Mouse (Mus musculus) bone marrow macrophage, adult 2 months (primary cell): ENCODE measurements around the gene Ankrd33b. TPM values are rescaled to one million over a fixed set of nuclear protein-coding genes. Genes with fewer than 3 reads are reported as not detected.

Experiments used
- H3K27ac ChIP-seq: 2 replicates; pipeline ENCODE4 v1.5.1; 2012; ENCODE audit warnings: low read depth, low read length; ENCODE audit not compliant: insufficient read depth
- H3K4me1 ChIP-seq: 2 replicates; pipeline ENCODE4 v1.6.1; 2012; ENCODE audit warnings: low read length; ENCODE audit not compliant: control insufficient read depth, insufficient read depth
- H3K4me3 ChIP-seq: 2 replicates; pipeline ENCODE4 v1.5.1; 2012; ENCODE audit warnings: mild to moderate bottlenecking, low read length, moderate library complexity; ENCODE audit not compliant: insufficient read depth
- CTCF ChIP-seq: IDR thresholded peaks from 2 replicates; pipeline ENCODE4 v1.5.1; 2012; ENCODE audit warnings: low read depth, mild to moderate bottlenecking, low read length, moderate library complexity
- POLR2A ChIP-seq: IDR thresholded peaks from 2 replicates; pipeline ENCODE4 v1.6.1; 2012; ENCODE audit warnings: mild to moderate bottlenecking, low read depth, low read length, borderline replicate concordance
- polyA plus RNA-seq: library from polyadenylated mRNA; stranded (reverse); fragments of >200 nt; gene quantifications from 2 replicates; pipeline ENCODE4 v1.2.4, GENCODE M21; 2012; ENCODE audit not compliant: missing spikeins, insufficient read depth, insufficient read length

Ankrd33b gene
- polyA plus RNA-seq, 1 experiment: 7.8 TPM

GRCm38 (mm10) chr15:31343602-31344001 is 23.9 kb downstream of the Ankrd33b start:
- peaks cover 81% of the 10 kb centered on the region for H3K4me1 ChIP-seq
- TF ChIP-seq POLR2A (no peak), CTCF (no peak)

DNA sequence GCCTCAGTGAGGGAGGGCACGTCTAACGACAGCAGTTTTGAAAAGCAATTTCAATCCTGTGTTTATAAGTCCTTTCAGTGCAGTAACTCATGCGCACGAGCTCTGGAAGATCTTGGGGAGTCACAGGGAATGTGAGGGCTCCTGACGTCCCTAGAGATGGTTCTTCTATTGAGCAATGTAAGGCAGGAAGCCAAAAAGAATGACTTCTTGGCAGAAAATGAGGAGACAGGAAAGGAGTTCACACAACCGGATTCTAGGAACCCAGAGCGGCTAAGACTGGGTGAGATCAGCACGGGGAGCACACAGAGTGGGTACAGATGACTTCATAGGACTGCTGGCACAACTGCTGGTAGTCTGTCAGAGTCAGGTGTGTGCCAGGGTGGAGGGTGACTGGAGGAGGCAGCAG is 25.0 kb downstream of the Ankrd33b start:
- peaks cover 80% of the 10 kb centered on the region for H3K4me1 ChIP-seq
- TF ChIP-seq CTCF (no peak), POLR2A (no peak)
- H3K4me3 ChIP-seq: peak overlapping the region; percentile 19
- H3K27ac ChIP-seq: peak overlapping the region; percentile 89

More at GRCm38 (mm10) chr15:31343602-31344001, 23.9 kb downstream of the Ankrd33b start:
- Histone ChIP-seq H3K27ac (peak overlapping the region; percentile 50), H3K4me3 (no peak overlapping the region)

- no peak for TF ChIP-seq CTCF
- TF ChIP-seq POLR2A: no peak
- H3K4me3 ChIP-seq: peak overlapping the region; percentile 19
Measured at GRCm38 (mm10) chr15:31342001-31342400, 25.5 kb downstream of the Ankrd33b start.

DNA sequence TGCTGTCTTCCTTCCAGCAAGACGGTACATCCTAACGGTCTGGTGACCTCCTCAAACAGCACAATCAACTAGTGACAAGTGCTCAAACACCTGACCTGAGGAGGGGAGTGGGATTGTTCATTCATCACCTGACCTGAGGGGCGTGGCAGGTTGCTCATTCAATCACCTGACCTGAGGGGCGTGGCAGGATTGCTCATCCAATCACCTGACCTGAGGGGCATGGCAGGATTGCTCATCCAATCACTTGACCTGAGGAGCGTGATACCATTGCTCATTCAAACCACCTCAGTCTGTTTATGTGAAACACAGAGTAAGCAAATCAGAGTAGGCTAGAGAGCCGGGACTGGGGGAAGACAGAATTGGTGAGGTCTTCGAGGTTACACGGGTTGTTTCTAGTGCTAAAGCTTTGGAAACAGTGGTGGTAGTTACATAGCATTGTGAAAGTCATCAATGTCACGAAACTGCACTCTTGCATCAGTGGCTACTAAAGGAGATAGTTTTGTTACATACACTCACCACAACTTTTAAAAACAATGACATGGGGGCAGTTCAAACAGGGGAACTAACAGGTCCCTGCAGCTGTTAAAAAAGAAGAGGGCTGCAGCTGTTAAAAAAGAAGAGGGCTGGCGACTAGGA is 28.8 kb downstream of the Ankrd33b start:
- Histone ChIP-seq H3K4me1 (peaks cover 85% of the 10 kb centered on the region), H3K4me3 (no peak overlapping the region), H3K27ac (peak overlapping the region; percentile 11)
- TF ChIP-seq POLR2A: no peak
- TF ChIP-seq CTCF: no peak

More at GRCm38 (mm10) chr15:31342001-31342400, 25.5 kb downstream of the Ankrd33b start:
- H3K27ac ChIP-seq: peak overlapping the region; percentile 89
- H3K4me1 ChIP-seq: peaks cover 83% of the 10 kb centered on the region

DNA sequence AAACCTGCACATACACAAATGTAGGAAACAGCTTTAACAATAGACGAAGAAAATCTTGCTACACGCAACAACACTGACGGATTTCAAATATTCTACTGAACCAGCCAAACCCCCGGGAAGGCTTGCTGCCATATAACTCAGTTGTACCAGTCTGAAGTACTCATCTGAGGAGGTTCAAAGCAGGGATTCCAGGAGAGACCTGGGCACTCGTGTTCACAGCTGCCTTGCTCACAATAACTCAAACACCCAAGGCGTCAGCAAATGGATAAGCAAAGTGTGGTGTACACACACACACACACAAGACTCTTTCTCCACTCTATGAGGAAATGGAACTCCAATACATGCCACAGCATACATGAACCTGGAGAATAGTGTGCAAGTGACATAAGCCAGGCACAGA is 29.5 kb downstream of the Ankrd33b start:
- Histone ChIP-seq H3K4me1 (peaks cover 86% of the 10 kb centered on the region), H3K4me3 (no peak overlapping the region)

DNA sequence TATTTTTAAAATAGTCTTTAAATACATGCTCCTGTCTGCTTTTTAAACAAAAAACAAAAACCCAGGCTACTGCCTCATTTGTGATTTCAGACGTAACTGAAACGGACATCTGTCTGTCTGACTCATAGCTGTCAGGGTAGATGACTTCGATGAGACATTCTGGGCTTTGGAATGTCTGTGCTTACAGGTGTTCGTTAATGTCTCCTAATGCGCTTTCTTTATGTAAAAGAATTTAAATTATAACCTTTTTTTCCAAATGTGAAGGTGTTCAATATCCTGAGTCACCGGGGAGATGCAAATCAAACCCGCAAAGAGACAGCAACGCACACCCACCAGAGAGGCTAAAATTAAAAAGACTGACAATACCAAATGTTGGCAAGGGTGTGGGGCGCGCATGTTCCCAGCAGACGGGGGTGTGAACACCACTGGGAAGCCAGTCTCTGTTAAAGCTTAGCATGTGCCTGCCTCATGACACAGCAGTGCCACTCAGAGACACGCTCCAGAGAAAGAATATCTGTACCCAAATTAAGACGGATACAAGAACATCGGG is 30.3 kb downstream of the Ankrd33b start:
- H3K4me3 ChIP-seq: no peak overlapping the region
- TF ChIP-seq POLR2A (no peak), CTCF (no peak)
- H3K27ac ChIP-seq: peak overlapping the region; percentile 76
- peaks cover 88% of the 10 kb centered on the region for H3K4me1 ChIP-seq

More for the DNA sequence above, 29.5 kb downstream of the Ankrd33b start:
- TF ChIP-seq CTCF: no peak
- TF ChIP-seq POLR2A: no peak
- H3K27ac ChIP-seq: peak overlapping the region; percentile 11; the same call in 1 of the 2 replicates

DNA sequence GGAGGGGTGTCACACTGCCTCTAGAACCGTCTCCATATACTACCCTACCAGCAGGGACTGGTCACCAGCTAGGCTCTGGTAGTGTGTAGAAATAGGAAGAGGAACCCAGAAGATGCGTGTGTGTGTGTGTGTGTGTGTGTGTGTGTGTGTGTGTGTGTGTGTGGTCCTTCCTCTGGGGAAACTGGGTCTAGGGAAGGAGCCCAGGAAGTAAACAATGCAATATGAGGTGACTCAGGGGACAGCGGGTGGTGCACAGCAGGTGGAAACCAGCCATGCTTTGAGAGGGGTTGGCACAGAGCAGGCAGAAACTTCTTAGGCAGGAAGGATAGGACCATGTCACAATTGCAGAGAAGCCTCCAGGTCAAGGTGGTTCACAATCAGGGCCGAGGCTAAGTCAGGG is 30.8 kb downstream of the Ankrd33b start:
- peak overlapping the region; percentile 76 for H3K27ac ChIP-seq
- H3K4me1 ChIP-seq: peaks cover 85% of the 10 kb centered on the region
- TF ChIP-seq POLR2A: no peak
- TF ChIP-seq CTCF: no peak
- H3K4me3 ChIP-seq: peak overlapping the region; percentile 16

DNA sequence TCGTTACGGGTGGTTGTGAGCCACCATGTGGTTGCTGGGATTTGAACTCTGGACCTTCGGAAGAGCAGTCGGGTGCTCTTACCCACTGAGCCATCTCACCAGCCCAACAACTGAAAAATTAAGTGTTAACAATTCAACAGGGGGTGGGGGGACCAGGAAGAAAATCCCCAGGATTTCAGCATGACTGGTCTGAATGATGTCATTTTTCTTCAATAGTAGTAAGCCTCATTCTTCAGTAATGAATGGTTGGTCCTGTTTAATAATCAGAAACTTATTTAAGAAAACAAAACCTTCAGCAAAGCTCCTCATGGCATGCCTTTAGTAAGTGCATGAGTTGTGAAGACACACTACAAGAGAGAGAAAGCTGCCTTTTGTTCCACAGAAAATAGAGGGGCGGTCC is 32.7 kb downstream of the Ankrd33b start:
- TF ChIP-seq CTCF (no peak), POLR2A (no peak)
- H3K4me1 ChIP-seq: peaks cover 85% of the 10 kb centered on the region
- H3K27ac ChIP-seq: no peak overlapping the region

GRCm38 (mm10) chr15:31332541-31333163 is 34.9 kb downstream of the Ankrd33b start:
- H3K27ac ChIP-seq: peak overlapping the region; percentile 97
- TF ChIP-seq CTCF (no peak; the same call in 1 of the 2 replicates), POLR2A (no peak)
- peaks cover 74% of the 10 kb centered on the region for H3K4me1 ChIP-seq
- H3K4me3 ChIP-seq: no peak overlapping the region

More for the DNA sequence above, 32.7 kb downstream of the Ankrd33b start:
- no peak overlapping the region for H3K4me3 ChIP-seq

DNA sequence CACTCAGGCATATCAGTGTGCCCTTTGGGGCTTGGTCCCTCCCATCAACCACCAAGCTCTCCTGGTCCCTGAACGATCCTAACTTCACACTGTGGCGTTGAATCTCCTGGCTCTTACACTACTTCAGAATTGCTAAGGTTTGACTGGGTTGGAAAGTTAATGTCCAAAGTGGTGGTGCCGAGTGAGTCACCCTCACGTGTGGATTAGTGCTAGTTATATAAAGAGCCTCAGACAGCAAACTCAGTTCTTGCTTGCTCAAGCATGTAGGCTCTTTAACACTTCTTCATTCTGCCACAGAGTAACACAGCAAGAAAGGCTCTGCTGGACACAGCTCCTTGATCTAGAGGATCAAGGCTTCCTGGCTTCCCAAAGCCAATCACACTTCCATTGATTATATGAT is 35.8 kb downstream of the Ankrd33b start:
- TF ChIP-seq POLR2A (no peak), CTCF (no peak)
- Histone ChIP-seq H3K4me1 (peaks cover 68% of the 10 kb centered on the region), H3K27ac (peak overlapping the region; percentile 97), H3K4me3 (no peak overlapping the region)
